Mouse (Mus musculus) C2C12 (cell line): ENCODE measurements at regions not wholly inside any gene's neighbourhood (a gene's known extent, or its start where the extent isn't known, plus 50 kb on each side); places are given as distances from the start of the nearest gene placed in this dataset.

ENCODE experiments used
- CEBPB ChIP-seq: IDR thresholded peaks from one replicate; pipeline ENCODE4 v1.6.1; 2011; ENCODE audit warnings: low read depth, mild to moderate bottlenecking, control low read depth, moderate library complexity
- CTCF ChIP-seq: IDR thresholded peaks from one replicate; pipeline ENCODE4 v1.5.1; 2011; ENCODE audit not compliant: control insufficient read depth, insufficient read depth, insufficient read length
- FOSL1 ChIP-seq: IDR thresholded peaks from one replicate; pipeline ENCODE4 v1.8.0; 2011; ENCODE audit warnings: mild to moderate bottlenecking, low read length; ENCODE audit not compliant: poor library complexity, insufficient read depth, severe bottlenecking
- MAX ChIP-seq: IDR thresholded peaks from one replicate; pipeline ENCODE4 v1.6.1; 2011; ENCODE audit warnings: mild to moderate bottlenecking, control low read depth
- MYOG ChIP-seq: IDR thresholded peaks from one replicate; pipeline ENCODE4 v1.6.1; 2011; ENCODE audit not compliant: control insufficient read depth, insufficient read length; ENCODE audit errors: extremely low read depth
- USF1 ChIP-seq: IDR thresholded peaks from one replicate; pipeline ENCODE4 v1.6.1; 2011; ENCODE audit warnings: low read depth, mild to moderate bottlenecking, control low read depth, moderate library complexity

DNA sequence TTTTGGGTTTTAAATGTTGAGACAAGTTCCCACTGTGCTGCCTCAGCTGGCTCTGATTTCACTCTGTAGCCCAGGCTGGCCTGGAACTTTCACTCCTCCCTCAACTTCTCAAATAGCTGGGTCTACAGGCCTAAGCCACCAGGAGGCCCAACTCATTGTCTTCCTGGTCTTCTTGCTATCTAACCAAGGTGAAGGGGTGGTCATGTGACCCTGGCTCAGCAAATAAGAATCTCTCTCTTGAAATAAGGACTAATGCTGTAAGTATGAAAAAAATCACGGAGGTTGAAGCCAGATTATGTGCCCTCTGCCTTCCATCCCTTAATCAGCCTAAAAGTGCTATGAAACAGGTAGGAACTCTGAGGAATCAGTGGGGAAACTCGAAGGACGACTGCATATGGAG is 208.7 kb upstream of the Rreb1 start:
- no peak for TF ChIP-seq MAX
- TF ChIP-seq CTCF: no peak
- no peak for TF ChIP-seq FOSL1
- TF ChIP-seq MYOG: no peak
- TF ChIP-seq USF1: no peak
- TF ChIP-seq CEBPB: no peak
